Mouse (Mus musculus): ENCODE measurements around the gene Serpina9.

DNA sequence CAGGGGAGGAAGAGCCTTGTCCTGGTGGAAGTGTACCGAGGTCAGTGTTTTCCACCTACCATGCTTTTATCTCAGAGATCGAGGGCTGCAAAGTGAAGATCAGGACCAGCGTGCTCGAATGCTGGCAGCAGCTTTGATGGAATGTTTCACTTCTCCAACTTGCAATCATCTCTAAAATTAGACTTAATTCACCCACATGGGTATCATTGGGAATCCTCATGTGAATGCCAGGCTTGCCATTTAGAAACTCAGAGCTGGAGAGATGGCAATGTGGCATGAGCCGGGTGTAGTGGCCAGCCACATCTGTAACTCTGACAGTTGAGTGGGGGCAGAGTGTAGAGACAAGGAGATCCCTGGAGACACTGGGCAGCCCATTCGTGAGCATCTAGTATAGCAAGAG is 46.6 kb upstream of the Serpina9 start:
- no peak for TF ChIP-seq CTCF (IDR thresholded peaks at IDR 0.05; ENCODE audit: extremely low read depth, insufficient read depth, low read length)
- TF ChIP-seq POLR2A (IDR thresholded peaks at IDR 0.05; ENCODE audit: extremely low read depth, insufficient read depth, low read length): no peak
